Mouse (Mus musculus): Measurements from ENCODE around the gene Rufy1.

The Rufy1 gene

GRCm38 (mm10) chr11:50354162-50354561 lies 76.8 kb downstream of the Rufy1 start, which contains the start of gene Cby3:
Gene Cby3, plus strand, starts transcription at chr11:50354462.
- no peak for DNase-seq (ENCODE audit: low read depth, low spot score)

DNA sequence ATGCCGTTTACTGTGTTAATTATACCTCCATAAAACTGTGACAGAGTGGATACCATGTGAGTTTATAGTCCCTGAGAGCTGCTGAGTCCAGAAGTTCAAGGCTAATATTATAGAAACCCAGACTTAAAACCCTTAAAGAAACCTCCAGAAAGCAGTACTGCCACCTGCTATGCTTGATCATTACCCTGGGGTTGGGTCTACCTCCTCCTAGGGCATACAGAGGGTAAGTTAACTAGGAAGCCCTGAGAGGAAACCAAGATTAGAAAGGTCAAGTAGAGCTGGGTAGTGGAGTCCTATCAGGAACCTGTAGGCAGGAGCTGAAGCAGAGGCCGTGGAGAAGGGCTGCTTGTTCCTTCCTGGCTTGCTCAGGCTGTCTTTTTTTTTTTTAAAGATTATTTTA lies 78.7 kb downstream of the Rufy1 start:
- DNase-seq (ENCODE audit: low read depth, low spot score): no peak

- DNase-seq (ENCODE audit: low read depth, low spot score): no peak
Observed at GRCm38 (mm10) chr11:50346256-50347032, 84.5 kb downstream of the Rufy1 start.

DNA sequence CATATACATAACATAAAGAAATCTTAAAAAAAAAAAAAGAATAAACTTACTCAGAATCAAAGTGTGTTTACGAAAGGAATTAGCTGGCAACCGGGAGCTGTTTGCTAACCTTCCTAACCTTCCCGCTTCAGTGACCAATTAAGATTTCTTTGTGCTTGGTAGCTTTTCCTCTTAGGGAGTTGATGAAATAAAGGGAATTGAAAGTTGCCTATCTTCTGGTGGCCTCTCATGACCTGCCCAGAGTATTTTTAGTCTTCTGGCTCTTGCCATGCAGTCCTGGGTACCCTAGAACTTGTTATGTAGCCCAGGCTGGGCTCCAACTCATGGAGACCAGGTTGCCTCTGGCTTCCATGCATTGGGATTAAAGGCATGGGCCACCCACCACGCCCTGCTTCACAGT lies 85.4 kb downstream of the Rufy1 start:
- no peak for DNase-seq (ENCODE audit: low read depth, low spot score)
